Mouse (Mus musculus) cerebellum, postnatal 25 days (tissue): ENCODE data around the gene Eci1.

Experiments used
- DNase-seq, 2 experiments: peaks; one replicate each; pipeline ENCODE4 v3.0.0; 2021; ENCODE audit warnings: mixed read lengths in 2 of 2

Gene Eci1

DNA sequence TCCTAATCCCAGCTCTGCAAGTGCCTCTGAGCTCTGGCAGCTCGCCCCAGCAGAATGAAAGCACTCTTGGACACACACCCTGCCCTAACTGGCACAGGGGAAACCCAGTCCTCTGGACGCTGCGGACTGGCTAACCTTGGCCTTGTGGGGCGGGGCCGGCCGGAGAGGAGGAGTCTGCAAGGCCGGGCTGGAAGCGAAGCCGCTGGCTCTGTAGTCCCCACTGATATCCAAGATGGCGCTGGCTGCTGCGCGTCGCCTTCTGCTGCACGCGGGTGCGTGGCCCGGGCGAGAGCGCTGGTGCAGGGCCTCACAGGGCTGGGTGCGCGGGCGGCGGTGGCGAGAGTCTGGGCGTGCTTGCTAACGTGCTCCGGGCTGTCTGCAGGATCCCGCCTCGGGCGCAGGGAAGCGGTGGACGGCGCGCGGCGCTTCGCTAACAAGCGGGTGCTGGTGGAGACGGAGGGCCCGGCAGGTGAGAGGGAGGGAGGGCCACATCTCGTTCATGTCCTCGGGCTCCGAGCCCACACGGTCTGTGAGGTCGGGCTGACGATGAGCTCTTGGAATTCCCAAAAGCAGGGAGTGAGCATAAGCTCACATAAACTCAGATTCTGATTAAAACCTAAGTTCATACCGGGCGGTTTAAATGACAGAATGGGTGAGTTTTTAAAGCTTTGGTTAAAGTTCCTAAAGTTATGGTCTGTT is at the start of gene Eci1:
TSS of gene Eci1 (plus strand) at position 171 of the 699 bp plus-strand sequence.
- DNase-seq = peak; percentile 96 to 98

DNA sequence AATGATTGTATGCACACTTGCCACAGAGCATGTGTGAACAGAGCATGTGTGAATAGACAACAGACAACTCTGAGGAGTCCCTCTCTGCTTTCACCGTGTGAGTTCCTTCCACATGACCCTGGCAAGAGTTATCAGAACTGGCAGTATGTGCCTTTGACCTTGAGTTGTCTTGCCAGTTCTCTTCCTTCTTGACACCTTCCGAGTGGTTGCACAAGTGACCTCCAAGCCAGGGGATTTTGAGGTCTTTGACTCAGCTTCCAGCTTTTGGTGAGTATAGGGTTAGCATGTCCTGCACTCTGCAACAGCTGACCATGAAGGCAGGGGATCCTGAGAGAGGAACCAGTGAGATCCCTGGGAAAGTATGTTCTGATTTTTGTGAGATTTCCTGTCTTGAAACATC is 47.9 kb upstream of the Eci1 start:
- DNase-seq = no peak

DNA sequence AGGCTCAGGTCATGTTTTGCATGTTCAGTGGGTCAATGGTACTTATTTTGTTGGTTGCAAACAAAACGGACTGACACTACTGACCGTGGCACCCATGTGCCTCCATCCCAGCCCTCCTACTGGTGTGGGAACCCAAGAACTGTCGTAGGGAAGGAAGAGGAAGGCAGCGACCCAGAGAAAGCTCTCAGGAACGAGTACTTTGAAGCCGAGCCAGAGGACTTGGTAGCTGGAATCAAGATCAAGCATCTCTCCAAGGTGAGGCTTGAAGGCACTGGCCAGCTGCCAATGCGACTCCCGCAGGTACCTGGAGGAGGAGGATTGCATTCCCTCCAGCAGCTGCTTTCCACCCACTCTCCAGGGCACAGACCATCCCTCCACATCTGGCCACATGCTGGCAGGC is 42.7 kb upstream of the Eci1 start:
- DNase-seq = no peak

DNA sequence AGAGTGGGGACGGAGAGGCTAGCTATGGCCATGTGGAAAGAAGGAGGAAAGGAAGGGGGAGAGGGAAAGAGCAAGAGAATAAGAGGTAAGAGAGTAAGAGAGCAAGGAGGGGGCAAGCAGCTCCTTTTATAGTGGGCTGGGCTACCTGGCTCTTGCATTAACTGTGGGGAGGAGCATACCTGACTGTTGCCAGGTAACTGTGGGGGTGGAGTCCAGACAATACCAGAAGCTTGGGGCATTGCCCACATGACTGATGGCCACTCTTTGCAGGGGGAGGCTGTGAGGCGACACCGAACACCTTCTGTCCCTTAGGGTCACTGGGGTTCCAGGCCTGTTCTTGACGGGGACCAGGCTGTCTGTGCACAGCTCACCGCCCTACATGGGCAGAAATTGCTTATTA is 37.7 kb upstream of the Eci1 start:
- no peak for DNase-seq

DNA sequence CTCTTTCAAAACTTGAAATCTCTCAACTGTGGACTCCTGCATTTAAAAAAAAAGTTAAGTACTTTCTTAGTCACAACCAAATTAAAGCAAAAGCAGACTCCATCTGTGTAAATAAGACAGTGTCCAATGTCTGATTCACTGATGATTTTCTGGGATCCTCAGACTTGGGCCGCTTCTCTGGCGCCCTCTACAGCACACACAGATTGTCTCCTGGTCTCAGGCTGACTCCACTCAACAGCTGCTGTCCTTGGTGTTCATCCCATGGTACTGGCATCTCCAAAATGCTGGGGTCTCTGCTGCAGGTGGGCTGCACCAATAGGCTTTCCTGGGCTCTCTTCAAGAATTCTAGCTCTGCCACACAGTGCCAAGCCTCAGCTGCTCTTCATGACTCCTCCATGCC is 36.6 kb upstream of the Eci1 start:
- peak; percentile 71 to 81 for DNase-seq

DNA sequence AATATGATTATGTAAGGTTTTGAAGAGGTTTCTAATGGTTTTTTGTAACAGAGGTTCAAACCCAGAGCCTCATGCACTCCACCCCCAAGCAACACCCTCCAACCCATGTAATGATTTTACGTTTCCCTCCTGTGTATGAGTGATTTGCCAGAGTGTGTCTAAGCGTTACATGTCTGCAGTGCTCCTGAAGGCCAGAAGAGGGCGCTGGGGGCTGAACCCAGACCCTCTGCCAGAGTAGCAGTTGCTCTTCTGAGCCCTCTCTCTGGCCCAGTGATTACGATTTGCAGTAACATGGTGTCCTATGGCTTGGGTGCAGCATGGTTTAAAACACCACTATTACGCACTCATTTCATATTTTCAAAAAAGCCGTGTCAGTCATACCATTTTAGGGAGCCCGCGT is 35.3 kb upstream of the Eci1 start:
- DNase-seq = peak; percentile 48 to 65

DNA sequence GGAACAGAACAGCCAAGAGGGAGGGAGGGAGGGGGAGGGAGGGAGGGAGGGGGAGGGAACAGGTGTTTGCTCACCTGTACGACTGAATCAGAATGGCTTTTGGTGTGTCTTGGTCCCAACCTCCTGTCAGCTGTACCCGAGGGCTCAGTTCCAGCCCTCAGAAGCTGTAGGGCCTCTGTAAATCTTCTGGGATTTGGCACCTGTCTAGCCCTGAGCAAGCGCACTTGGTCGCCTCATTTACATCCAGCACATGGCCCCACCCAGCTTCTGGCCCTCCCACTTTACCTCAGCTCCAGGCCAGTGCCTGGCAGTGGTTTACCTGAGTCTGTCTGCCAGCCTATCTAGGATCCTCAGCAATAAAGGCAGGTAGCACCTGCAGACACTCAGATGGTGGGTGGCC is 32.9 kb upstream of the Eci1 start:
- DNase-seq = no peak

DNA sequence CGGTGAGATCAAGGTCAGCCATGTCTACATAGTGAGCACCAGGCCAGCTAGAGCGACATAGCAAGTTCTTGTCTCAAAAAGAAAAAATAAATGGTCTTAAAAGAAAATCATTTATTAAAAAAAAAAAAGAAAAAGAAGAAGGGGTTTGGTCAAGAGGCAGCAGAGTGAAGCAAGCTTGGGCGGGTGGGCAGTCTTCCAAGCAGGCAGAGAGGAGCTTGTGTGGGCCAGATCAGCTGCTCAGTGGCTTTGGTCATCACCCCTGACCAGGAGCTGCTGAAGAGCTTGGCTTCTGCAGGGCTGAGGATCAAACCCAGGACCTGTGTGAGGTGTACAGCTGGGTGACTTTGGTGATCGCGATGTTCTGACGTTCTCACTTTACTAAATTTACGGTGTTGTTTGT is 32.0 kb upstream of the Eci1 start:
- peak in 1 of 2 experiments; percentile 46 for DNase-seq

DNA sequence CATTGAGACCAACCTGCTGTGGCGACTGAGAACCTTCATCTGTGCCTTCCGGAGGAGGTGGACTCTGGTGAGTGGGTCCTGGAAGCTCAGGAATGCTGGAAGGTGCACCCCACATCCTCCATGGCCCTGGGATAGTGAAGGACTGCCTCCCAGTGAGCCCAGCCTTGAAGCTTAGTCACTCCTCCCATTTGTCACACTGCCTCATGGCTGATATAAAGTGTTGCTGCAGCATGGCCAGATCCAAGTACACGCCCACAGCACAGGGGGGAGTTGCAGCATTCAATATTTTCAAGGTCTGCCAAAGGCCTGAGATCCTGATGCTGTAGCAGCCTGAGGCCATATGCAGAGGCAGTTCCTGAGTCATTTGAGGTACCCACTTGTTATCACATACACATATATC is 24.1 kb upstream of the Eci1 start:
- DNase-seq = no peak

DNA sequence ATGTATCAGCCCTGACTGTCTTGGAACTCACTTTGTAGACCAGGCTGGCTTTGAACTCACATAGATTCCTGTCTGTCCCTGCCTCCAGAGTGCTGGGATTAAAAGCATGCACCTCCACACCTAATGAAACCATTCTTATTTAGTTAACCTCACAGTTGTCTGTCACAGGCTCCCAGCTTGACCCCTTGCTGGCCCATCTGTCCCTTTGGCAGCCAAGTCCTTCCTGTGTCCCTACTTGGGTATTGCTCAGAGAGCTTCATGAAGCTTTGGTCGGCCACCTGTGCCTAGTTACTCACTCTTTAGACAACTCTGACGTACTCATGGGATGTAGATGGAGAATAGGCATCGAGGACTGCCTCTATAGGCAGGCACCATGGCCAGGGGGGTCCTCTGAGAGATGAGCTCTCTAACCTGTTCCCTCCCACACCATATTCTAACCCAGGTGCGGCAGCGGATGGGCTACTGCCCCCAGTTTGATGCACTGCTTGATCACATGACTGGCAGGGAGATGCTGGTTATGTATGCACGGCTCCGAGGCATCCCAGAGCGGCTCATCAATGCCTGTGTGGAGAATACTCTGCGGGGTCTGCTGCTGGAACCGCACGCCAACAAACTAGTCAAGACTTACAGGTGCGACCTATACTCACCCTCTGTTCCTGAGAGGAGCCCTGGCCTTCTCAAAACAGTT is 19.2 kb upstream of the Eci1 start:
- DNase-seq = peak; percentile 77 to 81

DNA sequence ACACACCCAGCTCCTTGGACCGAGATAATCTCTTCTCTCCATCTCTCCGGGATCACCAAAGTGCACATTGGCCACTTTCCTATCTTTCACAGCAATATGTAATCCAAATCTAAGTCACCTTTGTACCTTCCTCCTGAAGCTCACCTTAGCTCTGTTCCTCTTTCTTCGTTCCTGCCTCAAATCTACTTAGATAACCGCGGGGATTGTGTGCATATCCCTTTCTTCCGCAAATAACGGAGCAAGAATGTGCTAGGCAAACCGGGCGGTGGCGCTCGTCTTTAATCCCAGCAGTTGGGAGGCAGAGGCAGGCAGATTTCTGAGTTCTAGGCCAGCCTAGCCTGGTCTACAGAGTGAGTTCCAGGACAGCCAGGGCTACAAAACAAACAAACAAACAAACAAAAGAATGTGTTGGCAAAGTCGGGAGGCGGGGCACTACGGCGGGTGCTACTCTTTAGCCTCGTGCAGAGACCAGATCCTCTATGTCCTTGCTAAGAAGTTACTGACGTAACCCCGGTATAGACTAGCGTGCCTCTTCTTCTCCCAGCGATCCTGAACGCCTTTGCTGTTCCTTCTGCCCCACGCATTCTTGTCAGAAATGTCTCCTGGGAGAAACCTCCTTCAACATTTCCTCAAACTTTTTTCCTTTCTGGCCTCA is 12.8 kb upstream of the Eci1 start:
- peak; percentile 28 to 49 for DNase-seq

DNA sequence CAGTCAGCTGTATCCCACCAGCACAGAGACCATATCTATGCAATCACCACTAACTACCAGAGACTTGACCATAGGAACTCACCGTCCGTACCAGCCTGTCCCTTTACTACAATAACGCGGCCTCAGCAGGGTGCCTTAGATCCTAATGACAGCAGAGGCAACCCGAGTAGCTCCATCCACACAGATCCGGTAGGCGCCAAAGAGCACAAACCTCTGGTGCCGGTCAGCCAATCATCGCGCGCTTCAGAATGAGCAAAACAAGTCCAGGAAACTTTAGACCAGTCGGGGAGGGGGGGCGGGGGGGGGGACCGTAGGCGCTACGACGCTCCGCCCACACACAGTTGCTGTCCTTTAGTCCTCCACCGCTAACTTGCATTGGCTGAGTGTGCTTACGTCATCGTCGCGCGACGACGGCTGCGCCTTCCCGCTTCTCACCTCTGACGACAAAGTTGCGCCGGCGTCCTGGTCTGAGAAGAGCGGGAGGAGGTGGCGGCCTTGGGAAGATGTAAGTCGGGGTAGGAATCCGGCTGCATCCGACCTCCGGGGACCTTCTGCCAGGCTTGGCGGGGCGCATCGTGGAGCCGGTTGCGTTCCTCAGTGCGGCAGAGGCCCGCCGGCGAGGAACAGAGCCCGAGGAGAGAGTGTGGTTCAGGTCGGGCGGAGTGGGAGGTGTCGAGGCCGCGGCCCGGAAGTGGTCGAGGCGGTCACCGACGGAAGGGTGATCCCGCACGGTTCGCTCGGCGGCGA is 12.0 kb upstream of the Eci1 start, which contains the start of gene Rnps1:
TSS of gene Rnps1 (plus strand) at position 336 of the 747 bp plus-strand sequence.
- peak; percentile 94 to 98 for DNase-seq

DNA sequence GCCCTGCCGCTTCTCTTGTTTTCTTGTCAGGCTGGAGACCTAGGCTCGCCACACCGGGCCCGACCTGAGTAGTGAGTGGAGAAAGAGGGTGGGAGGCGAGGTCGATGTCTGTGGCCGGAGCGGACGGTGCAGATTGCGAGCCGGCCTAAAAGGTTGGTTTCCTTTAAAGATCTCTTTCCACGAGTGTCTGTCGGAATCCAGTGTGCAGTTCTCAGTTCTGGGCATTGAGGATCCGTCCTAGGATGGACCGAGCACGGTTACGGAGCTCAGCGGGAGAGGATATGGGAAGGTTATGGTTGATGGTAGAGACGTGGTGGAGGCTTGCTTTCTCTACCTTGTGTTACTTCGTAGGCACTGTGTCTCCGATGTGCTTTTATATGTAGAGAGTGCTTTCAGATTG is 11.4 kb upstream of the Eci1 start:
- no peak for DNase-seq

DNA sequence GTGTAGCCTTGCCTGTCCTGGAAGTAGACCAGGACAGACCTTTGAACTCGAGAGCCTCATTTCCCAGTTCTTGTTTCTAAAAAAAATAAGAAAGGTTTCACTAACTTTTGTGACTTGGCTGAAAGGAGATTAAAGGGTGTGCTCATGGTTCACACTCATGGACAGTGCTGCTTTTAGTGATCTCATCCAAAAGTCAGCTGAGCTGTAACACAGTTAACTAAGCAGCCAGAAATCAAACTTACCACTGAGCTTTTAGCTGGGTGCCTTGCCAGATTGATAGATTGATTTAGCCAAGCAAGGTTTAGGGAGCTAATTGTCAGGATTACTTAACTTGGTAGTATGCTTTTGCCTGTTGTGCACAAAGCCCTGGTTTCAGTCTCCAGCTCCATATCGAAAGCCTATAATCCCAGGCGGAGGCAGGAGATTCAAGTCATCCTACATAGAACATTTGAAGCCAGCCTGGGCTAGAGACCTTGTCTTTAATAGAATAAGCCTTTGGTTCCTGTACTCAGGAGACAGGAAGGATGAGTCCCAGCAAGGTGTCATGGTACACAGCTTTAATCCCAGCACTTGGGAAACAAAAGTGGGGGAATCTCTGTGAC is 10.3 kb upstream of the Eci1 start:
- DNase-seq = no peak

DNA sequence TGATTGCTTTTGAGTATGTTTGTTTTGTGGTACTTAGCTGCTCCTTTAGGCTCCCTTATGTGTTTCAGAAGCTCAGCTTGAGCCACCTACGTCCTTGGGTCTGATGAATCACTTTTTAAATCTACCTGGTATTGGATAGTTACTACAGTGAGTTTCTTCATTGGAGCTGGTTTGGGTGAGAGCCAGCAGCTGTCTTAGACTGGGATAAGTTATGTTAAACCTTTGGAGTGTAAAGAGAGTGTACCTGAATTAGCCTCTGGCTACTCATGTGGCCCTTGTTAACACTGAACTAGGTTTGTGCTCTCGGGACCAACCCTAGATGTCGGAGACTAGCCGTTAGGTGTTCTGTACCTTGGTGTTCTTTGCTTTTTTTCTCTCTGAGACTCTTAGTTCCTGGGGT is 3.3 kb upstream of the Eci1 start:
- DNase-seq = no peak

DNA sequence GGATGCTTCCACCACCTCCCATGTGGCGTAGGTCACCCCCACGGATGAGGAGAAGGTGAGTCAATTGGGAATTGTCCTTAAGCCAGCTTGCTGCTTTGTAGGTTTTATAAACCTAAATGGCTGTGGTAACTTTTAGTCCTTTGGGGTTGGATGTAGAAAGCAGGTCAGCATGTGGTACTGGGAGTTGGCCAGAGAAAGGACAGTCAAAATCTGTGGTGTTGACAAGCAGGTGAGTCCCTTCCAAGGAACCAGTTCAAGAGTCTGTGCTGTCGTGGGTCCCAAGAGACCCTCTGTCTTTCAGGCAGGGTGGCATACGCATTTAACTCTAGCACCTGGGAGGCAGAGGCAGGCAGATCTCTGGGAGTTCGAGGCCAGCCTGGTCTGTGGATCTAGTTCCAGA is 2.0 kb upstream of the Eci1 start:
- no peak for DNase-seq

DNA sequence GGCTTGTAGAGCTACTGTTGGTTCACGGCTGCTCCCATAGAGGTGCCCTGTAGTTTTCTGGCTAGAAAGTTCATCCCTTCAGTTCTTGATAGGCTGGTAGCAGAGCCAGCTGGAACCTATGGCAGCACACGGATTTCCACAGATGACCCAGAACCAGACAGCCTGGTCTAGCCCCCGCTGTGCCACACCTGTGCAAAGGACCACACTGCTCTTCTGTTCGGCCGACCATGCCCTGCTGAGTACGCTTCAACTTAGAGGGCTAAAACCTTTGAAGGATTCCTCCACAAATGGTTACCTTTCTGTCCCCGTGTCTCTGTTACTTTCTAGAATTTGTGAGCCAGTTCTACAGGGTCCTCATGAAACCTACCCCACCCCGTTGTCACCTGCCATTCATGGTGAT is 1.1 kb upstream of the Eci1 start:
- DNase-seq = peak; percentile 55 to 58

DNA sequence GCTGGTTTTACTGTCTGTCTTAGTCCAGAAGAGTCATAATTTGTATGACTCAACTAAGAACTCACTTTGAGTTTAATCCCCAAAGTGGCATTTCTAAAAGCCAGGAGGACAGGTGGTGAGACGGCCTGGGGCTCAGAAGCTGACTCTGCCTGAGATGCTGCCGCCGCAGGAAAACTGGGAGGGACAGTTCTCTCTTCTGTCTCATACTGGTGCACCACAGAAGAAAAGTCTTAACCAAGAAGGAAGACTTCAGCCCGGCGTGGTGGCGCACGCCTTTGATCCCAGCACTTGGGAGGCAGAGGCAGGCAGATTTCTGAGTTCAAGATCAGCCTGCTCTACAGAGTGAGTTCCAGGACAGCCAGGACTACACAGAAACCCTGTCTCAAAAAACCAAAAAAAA is 536 bp upstream of the Eci1 start:
- no peak for DNase-seq

DNA sequence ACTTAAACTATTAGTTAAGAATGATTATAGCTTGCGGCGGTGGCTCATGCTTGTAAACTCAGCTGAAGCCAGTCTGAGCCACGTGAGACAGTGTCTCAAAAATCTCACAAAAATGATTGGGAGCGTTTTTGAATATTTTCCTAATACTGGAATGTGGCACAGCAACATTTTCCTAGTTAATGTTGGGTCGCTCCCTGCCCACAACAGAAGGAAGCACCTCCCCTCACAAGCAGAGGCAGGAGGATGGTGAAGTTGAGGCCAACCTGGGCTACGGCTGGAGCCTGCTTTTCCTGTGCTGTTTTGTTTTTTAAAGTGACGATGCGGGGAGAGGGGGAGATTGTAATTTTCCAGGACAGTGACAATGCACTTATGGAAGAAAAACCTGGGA is 723 bp downstream of the Eci1 start:
- no peak for DNase-seq

DNA sequence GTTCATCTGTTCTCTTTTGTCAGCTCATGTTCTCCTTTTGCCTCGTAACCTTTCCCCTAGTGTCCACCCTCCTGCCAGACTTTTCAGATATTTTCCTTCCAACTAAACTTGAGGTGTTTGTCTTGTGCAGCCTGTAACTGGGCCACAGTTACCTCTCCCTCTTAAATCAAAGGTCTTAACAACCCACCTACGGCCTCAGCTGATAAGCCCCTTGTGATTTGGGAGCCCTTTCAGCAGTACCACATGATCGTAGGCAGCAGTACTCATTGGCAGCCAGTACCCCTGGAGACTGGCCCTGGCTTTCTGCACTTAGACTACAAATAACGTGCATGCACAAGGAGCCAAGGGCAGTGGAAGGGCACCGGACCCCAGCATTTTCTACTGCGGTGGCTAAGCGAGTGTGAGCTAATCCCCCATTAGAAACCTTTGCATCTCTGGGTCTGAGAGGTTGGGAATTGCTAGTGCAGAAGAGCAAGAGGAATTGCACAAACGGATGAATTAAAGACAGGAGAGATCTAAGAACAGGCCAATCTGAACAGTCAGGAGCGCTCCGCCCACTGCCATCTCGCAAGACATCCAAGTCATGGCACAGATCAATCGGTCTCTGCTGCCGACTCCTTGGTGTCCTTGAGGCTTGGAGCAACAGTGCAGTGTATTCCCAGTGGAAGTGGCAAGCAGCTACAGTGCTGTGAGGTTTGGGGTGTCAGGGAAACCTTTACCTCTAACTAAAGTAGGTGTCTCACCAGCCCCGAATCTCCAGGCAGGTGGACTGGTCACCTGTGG is 3.0 kb downstream of the Eci1 start:
- no peak for DNase-seq

DNA sequence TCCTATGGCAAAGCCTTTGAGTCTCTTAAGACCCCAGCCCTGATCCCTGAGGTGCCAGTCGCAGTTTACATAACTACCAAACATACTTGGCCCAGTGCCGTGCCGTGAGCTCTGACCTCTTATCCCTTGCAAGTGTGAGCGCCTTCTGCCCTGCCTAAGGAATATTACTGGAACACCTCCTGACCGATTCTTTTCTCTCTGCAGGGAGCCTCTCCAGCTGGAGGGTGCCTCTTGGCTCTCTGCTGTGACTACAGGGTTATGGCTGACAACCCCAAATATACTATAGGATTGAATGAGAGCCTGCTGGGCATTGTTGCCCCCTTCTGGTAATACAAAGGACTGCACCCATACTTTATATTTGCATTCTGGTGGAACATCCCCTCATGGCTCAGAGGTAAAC is 10.6 kb downstream of the Eci1 start:
- DNase-seq = peak; percentile 63 to 70

DNA sequence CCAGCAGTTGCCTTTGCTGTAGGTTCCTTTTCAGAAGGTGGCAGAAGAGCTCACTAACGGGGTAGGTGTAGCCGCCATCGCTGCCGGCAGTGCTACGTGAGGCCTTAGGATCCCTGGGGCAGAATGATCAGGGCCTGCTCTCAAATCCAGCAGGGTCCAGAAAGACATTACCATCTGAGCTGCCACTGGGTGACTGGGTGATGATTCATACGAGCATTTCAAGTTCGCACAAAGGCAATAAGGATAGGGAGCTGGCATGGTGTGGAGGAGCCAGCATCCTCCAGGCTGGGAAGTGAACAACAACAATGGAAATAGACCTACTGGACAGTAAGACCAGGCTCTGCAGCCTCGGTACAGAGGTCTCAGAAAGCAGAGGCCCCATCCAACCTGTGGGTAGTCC is 13.9 kb downstream of the Eci1 start:
- DNase-seq = no peak
